Mouse (Mus musculus): Measurements from ENCODE around the gene Fmn2.

Fmn2 gene

DNA sequence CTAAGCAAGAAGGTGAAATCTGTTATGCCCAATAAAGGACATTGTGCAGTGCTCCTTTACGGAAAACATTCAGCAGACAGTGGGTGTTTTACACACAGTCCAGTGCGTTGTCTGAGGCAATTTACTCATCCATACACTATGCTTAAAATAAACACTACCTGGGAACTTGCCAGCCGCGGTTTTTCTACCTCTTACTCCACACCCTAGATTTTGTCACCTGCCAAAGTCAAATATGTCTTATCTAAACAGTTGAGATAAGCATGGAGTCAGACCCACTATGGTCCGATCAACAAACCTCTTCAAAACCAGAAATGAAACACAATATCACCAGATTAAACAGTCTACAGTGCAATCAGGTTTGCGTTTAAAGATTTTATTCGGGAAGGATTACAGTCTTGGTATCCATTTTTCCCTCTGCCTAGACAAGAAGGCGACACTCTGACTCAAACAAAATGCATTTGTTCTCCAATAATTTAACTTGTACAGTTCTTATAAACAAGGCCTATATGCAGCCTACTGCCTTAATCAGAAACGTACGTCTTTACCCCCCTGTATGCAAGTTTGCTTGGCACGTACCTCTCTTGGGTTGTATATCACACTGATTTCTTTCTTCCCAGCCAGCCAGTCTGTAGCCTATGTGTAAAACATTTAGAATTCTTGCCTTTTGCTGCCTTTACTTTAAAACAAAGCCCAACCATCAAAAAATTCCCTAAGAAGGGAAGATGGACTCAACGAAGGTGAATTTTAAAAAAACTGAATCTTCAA lies 158.0 kb downstream of the Fmn2 start:
- DNase-seq (ENCODE audit: low spot score in 2 of 2): no peak

GRCm38 (mm10) chr1:174665116-174665515 lies 163.5 kb downstream of the Fmn2 start:
- no peak for DNase-seq (ENCODE audit: low spot score in 2 of 2)

DNA sequence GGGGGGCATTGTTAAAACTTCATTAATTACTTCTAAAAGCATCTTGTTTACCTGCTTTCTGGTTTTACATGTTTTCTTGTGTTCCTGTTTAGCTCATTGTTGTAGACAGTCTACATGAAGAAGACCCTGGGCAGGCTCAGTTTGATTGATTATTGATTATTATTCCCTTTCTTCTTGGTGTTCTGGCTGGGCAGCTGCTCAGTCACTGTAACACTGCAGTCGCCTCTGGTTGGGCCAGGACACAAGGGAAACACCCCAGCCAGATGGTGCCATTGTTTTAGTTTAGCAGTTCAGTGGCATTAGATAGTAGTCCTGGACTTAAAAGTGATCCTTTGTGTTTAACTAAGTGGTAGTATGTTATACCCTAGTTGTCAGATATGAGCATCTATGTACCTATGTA lies 167.5 kb downstream of the Fmn2 start:
- no peak for DNase-seq (ENCODE audit: low spot score in 2 of 2)

DNA sequence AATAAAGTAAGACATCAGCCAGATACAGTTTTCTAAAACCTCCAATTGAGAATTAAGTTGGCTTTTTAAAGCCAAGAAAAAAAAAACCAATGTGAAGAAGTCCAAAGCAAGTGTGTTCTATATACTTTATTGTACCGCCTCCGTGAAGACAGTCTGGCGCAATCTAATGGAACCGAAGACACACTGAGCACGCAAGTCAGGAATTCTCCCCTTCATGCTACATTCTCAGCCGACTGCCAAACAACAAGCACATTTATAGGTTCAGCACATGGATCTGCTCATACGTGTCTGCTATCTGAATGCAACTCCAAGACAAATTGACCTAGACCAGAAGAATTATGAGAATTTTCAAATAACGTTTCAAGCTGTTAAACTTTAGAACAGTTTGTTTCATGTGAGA lies 169.2 kb downstream of the Fmn2 start:
- DNase-seq (ENCODE audit: low spot score in 2 of 2): no peak

GRCm38 (mm10) chr1:174674586-174674985 lies 173.0 kb downstream of the Fmn2 start:
- no peak for DNase-seq (ENCODE audit: low spot score in 2 of 2)

GRCm38 (mm10) chr1:174675316-174675715 lies 173.7 kb downstream of the Fmn2 start:
- no peak for DNase-seq (ENCODE audit: low spot score in 2 of 2)

- no peak for DNase-seq (ENCODE audit: low spot score in 2 of 2)
These were observed 174.6 kb downstream of the Fmn2 start for GRCm38 (mm10) chr1:174676187-174676586.

DNA sequence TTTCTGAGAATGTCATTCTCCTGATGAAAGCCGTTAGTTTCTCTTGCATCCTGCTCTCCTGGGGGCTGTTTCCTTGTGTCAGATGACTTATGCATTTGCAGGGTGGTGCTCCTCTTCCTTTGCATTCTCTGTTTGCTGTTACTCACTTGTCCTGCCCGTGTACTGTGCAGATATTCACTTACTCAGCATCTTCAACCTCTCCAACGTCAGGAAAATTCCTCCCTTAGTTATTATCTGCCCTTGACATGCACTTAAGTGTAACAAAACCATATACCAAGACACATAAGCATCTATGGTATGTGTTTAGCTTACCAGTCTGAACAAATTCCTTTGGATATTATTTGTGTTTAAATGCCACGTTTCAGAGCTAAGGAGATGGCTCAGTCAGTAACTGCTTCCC lies 175.6 kb downstream of the Fmn2 start:
- DNase-seq (ENCODE audit: low spot score in 2 of 2): no peak

GRCm38 (mm10) chr1:174689301-174689700 lies 187.7 kb downstream of the Fmn2 start:
- DNase-seq (ENCODE audit: low spot score in 2 of 2): no peak

DNA sequence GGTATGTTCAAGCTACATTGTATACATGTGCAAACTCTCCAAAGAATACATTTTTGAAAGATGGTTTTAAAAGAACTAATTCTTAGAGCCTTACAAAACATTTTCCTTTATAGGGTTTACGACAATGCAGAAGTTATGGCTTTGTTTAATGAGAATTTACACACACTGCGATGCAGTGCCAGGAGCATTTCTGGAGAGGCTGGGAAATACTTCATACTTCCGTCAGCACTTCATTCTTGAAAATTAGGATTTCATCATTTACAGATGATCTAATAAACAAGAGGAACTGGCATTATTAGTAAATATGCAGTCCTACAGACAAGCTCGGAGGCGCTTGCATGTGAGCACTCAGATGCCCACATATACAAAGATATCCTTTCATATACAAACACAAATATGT lies 199.2 kb downstream of the Fmn2 start:
- no peak for DNase-seq (ENCODE audit: low spot score in 2 of 2)

DNA sequence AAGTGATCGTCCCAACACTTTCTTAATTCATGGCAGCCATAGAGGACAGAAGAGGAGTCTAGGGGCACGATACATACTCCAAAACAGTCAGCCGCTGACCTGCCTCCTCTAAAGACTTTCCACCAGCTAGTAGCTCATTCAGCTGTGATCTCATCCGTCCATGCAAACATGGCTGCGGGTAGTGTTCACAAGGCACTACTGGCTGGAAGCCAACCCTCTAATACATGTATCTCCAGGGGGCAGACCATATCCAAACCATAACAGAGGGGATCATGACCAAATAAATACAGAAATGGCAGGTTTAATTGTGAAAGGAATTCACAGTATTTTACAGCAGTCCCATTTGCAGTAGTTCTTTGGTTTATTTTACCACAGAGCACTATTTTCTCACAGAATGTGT lies 200.2 kb downstream of the Fmn2 start:
- DNase-seq (ENCODE audit: low spot score in 2 of 2): no peak

- no peak for DNase-seq (ENCODE audit: low spot score in 2 of 2)
These were observed 202.3 kb downstream of the Fmn2 start for GRCm38 (mm10) chr1:174703909-174704308.

DNA sequence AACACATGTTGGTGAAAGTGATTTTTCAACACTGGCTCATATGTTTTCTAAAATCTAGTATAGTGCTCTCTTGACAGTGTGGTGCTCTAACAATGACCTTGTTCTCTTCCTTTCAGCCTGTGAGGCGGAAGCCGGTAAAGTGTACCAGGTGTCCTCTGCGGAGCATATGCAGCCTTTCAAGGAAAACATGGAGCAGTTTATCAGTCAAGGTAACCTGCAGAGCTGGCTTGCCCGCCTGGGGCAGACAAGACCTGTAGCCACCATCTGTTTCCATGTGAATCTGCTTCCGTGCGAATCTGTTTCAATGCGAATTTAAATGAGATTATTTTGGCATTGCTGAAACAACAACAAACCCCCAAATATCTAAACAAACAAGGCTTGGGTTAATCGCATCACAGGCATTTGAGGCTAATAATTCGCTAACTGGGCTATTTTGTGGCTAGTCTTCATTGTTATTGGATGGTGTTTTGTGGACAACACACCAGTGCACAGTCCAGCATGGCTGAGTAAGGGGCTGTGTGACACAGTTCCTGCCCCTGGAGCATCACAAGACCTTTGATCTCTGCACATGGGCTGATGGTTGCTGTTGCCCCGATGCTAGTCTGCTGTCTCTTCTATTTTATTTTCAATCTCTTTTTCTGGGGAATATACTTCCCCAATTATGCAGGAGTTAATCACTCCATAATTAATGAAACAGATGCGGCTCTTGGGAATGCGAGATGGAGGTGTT lies 218.3 kb downstream of the Fmn2 start:
- DNase-seq (ENCODE audit: low spot score in 2 of 2): no peak

- DNase-seq (ENCODE audit: low spot score in 2 of 2): no peak
These were observed 227.1 kb downstream of the Fmn2 start for GRCm38 (mm10) chr1:174728771-174729170.

DNA sequence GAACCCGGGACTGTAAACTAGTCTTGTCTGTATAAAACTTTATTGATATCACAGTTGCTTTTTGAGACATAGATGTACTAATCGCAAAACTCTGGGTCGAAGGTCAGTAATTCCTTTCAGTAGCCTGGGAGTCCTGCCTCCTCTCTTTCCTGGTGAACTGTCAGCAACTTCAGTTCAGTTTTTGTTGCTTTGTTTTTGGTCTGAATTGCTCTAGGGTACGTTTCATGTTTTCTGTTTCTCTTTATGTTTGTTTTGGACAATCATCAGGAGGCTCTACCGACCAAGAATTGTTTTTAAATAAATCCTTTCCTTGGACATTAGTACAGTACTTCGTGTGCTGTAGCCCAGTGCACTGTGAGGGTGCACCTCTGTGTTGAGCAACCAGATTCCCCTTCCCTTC lies 231.1 kb downstream of the Fmn2 start:
- DNase-seq (ENCODE audit: low spot score in 2 of 2): no peak

DNA sequence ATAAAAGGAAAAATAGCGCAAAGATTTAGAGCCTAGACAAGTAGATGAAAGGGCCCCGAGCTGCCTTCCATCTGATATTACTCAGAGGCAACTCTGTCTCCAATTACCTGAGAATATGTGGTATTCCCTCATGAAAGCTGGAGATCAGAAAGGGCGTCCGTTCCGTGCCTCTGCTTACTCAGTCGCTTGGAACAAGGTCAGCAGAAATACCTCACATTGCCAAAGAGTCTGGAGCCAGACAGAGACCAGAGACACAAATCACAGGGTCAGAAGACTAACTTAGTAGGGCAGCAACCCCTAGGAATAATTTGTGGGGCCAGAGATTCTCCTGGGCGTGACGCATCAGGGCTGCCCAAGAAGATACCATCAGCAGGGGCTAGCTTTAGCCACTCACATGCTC lies 237.3 kb downstream of the Fmn2 start:
- no peak for DNase-seq (ENCODE audit: low spot score in 2 of 2)

- DNase-seq (ENCODE audit: low spot score in 2 of 2): no peak
These were observed 241.0 kb downstream of the Fmn2 start for GRCm38 (mm10) chr1:174742667-174743066.

GRCm38 (mm10) chr1:174748520-174748919 lies 246.9 kb downstream of the Fmn2 start:
- DNase-seq (ENCODE audit: low spot score in 2 of 2): no peak

DNA sequence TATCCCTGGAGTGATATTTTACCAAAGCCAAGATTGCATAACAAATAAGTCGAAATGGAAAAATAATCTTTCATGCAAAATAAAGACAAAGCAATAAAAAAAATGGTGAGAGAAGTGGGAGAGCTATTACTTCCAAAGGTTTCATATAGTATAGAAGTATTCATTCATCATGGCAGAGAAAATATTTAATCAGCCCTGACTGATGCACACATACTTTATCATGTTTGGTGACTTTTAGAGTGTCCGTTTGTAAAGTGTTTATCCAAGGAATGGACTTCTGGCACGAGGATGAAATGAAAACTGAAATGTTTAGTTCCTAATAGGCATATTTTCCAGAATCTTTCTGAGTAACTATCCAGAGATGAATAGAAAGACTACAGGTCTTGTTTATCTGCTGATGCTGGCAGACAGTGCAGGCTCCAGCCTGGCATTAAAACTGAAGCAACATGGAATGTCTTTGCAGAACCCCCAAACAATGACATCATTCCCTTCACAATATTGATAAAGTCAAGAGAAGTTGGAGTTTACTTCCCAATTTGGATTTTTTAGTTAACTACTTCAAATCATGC lies 249.4 kb downstream of the Fmn2 start:
- no peak for DNase-seq (ENCODE audit: low spot score in 2 of 2)

- DNase-seq (ENCODE audit: low spot score in 2 of 2): no peak
These were observed 257.7 kb downstream of the Fmn2 start for GRCm38 (mm10) chr1:174759354-174759753.

DNA sequence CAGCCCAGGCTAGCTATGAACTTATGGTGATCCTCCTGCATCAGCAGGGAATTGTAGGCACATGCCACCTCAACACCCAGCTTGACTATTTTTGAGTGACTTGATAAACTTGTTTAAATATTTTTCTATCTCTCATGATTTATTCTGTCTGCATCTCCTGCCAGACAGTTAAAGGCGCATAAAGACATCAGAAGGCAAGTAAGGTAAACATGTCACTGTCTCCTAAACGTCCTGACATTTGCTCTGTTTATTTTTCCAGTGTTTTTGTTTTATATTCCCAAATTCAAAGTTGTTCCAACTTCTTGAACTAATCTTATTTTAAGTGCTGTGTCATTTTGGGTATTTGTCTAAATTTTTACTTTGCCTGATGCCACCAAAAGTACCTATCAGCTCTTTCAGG lies 264.1 kb downstream of the Fmn2 start:
- DNase-seq (ENCODE audit: low spot score in 2 of 2): no peak

GRCm38 (mm10) chr1:174766852-174767251 lies 265.2 kb downstream of the Fmn2 start:
- DNase-seq (ENCODE audit: low spot score in 2 of 2): no peak

- no peak for DNase-seq (ENCODE audit: low spot score in 2 of 2)
These were observed 270.3 kb downstream of the Fmn2 start for GRCm38 (mm10) chr1:174771871-174772281.
